Mouse (Mus musculus) thymus, adult 2 months (tissue): ENCODE measurements around the gene Zbtb3.

Source experiments
- CTCF ChIP-seq: fragments of 200-500 bp; IDR thresholded peaks from 2 replicates; pipeline ENCODE4 v1.5.1; 2012; ENCODE audit warnings: mild to moderate bottlenecking, control low read depth, low read length, moderate library complexity, borderline replicate concordance; ENCODE audit not compliant: control insufficient read depth, poor library complexity, insufficient read depth; ENCODE audit errors: extremely low read depth
- POLR2A ChIP-seq: fragments of 200-500 bp; IDR thresholded peaks from 2 replicates; pipeline ENCODE4 v1.6.1; 2012; ENCODE audit warnings: mild to moderate bottlenecking, low read length, control low read depth, moderate library complexity; ENCODE audit not compliant: control insufficient read depth, poor library complexity, insufficient read depth; ENCODE audit errors: extremely low read depth

GRCm38 (mm10) chr19:8819596-8820423 is 17.5 kb downstream of the Zbtb3 start, which contains the start of gene Hnrnpul2:
- TF ChIP-seq POLR2A: peak; percentile 94
- 0 out of 2 replicates have a peak, but pooled peaks have one; percentile 46 for TF ChIP-seq CTCF
